In the genomic region with DNA sequence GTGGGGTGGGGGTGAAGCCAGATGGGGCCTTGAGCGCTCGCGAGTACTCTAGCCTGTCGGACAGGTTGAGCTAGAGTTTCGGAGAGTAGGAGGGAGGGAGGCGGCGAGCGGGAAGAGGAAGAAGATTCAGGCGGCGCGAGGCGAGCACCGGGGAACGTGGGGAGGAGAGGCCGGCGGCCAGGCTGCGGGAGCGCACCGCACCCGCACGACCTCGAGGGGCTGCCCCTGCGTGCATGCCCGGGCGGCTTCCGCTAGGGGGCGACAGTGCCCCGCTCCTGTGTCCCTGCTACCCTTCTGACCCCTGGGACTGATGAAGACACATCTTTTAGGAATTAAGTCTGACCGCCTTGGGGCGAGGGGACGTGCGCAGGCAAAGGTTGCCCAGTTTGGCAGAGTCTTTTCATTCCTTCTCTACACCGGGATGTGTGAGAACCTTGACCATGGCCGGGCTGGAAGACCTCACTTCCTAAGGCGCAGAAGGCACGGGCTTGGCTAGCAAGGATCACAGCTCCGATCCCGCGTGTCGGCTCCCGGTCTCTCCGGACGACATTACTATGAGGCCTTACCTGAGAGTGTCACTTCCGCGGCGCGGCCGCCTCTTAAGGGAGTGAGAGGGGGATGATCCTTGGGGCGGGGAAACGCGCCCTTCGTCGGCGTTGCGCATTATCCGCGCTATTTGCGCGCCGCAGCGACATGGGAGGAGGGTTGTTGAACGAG, we compare ENCODE assay signal across 8 mouse cellular contexts. TPM values are rescaled to one million over a fixed set of nuclear protein-coding genes. Genes with fewer than 3 reads are reported as not detected.
DNase-seq lines count a peak whose midpoint lies in the region; ATAC-seq and TF ChIP-seq lines count a peak whose summit lies in the region.

No protein-coding gene starts in this region.

- under 1% methylated on average over 62 of the region's 62 CpGs for WGBS in embryonic facial prominence, embryonic 10.5 days
- WGBS in heart, embryonic 14.5 days: under 1% methylated on average over 60 of the region's 62 CpGs
- 1% methylated on average over 53 of the region's 62 CpGs for WGBS in kidney, embryonic 16.5 days

- H3K4me2 ChIP-seq in heart, embryonic 14.5 days (ENCODE audit: low read length): peak overlapping the region; percentile 66
- peak overlapping the region; percentile 62 for H3K4me2 ChIP-seq in kidney, embryonic 16.5 days (replicated peaks; ENCODE audit: low read depth, low read length)

- ATAC-seq in heart, embryonic 14.5 days (ENCODE audit: insufficient number of reproducible peaks, insufficient read depth, low FRiP score, low read depth): no peak
- ATAC-seq in kidney, embryonic 16.5 days (ENCODE audit: low FRiP score, low TSS enrichment): no peak
- no peak for ATAC-seq in erythroid progenitor cell, adult 5-6 weeks (replicated peaks; ENCODE audit: low FRiP score, poor library complexity, severe bottlenecking)

- TF ChIP-seq CTCF in E14TG2a.4 (conservative IDR thresholded peaks at IDR 0.05; ENCODE audit: low read length): peak; percentile 41

- H3K4me3 ChIP-seq in E14TG2a.4 (replicated peaks; ENCODE audit: low read length): peak overlapping the region; percentile 88
- H3K4me3 ChIP-seq in embryonic facial prominence, embryonic 10.5 days: peak overlapping the region; percentile 66
- H3K4me3 ChIP-seq in heart, embryonic 14.5 days (ENCODE audit: control insufficient read depth in 1 of 2, insufficient read depth in 1 of 2, low read depth in 1 of 2, low read length in 2 of 2): peak overlapping the region; percentile 6 to 41; a peak in 3 of 4 replicates
- peak overlapping the region; percentile 41 for H3K4me3 ChIP-seq in kidney, embryonic 16.5 days (ENCODE audit: low read length)

- peaks cover 39% of the 10 kb centered on the region for H3K36me3 ChIP-seq in E14TG2a.4 (ENCODE audit: insufficient read depth, low read length)
- H3K36me3 ChIP-seq in embryonic facial prominence, embryonic 10.5 days (replicated peaks): peaks cover 14% of the 10 kb centered on the region; the same call in 1 of the 2 replicates
- no peaks in the 10 kb centered on the region for H3K36me3 ChIP-seq in heart, embryonic 14.5 days (ENCODE audit: control insufficient read depth, insufficient read depth, low read length)
- H3K36me3 ChIP-seq in kidney, embryonic 16.5 days (ENCODE audit: insufficient read depth, low read length): no peaks in the 10 kb centered on the region

- DNase-seq in ZHBTc4 (ENCODE audit: low read depth, low spot score): peak; percentile 95
- DNase-seq in embryonic facial prominence, embryonic 10.5 days (ENCODE audit: low spot score): peak; percentile 93
- DNase-seq in lung, postnatal 25 days (ENCODE audit: low spot score): peak; percentile 23
- DNase-seq in right cerebral cortex, postnatal 4 days: peak; percentile 66

- no peak overlapping the region for H3K9ac ChIP-seq in heart, embryonic 14.5 days (ENCODE audit: low read length)
- no peak overlapping the region for H3K9ac ChIP-seq in kidney, embryonic 16.5 days (replicated peaks; ENCODE audit: low read length)

- peak overlapping the region; percentile 78 for H3K27ac ChIP-seq in embryonic facial prominence, embryonic 10.5 days (replicated peaks)
- no peak overlapping the region for H3K27ac ChIP-seq in heart, embryonic 14.5 days (replicated peaks in 1 of 2; ENCODE audit: control insufficient read depth in 1 of 2, insufficient read depth in 1 of 2, low read depth in 2 of 2, low read length in 2 of 2)
- H3K27ac ChIP-seq in kidney, embryonic 16.5 days (ENCODE audit: low read length): no peak overlapping the region

- H3K9me3 ChIP-seq in E14TG2a.4 (ENCODE audit: low read length): no peaks in the 10 kb centered on the region
- H3K9me3 ChIP-seq in embryonic facial prominence, embryonic 10.5 days: no peaks in the 10 kb centered on the region
- no peaks in the 10 kb centered on the region for H3K9me3 ChIP-seq in heart, embryonic 14.5 days (ENCODE audit: control insufficient read depth, low read length)
- no peaks in the 10 kb centered on the region for H3K9me3 ChIP-seq in kidney, embryonic 16.5 days (ENCODE audit: low read length)

- peaks cover 72% of the 10 kb centered on the region for H3K4me1 ChIP-seq in E14TG2a.4 (replicated peaks; ENCODE audit: low read depth, low read length)
- H3K4me1 ChIP-seq in embryonic facial prominence, embryonic 10.5 days: peaks cover 80% of the 10 kb centered on the region
- peaks cover 9 to 46% of the 10 kb centered on the region in 2 experiments; a peak in 3 of 4 replicates for H3K4me1 ChIP-seq in heart, embryonic 14.5 days (ENCODE audit: control insufficient read depth in 2 of 2, insufficient read depth in 2 of 2, low read length in 2 of 2)
- H3K4me1 ChIP-seq in kidney, embryonic 16.5 days (ENCODE audit: insufficient read depth, low read length): peaks cover 37% of the 10 kb centered on the region

- peaks cover 55% of the 10 kb centered on the region for H3K27me3 ChIP-seq in E14TG2a.4 (ENCODE audit: insufficient read depth, low read length)
- peaks cover 100% of the 10 kb centered on the region for H3K27me3 ChIP-seq in embryonic facial prominence, embryonic 10.5 days (replicated peaks; ENCODE audit: low read depth, poor library complexity, severe bottlenecking)
- peaks cover 95% of the 10 kb centered on the region for H3K27me3 ChIP-seq in heart, embryonic 14.5 days (ENCODE audit: control insufficient read depth, insufficient read depth, low read length)
- H3K27me3 ChIP-seq in kidney, embryonic 16.5 days (ENCODE audit: insufficient read depth, low read length): peaks cover 98% of the 10 kb centered on the region

RNA-seq across cellular contexts. Expression of a gene that starts 1.1 kb away (rescaled TPM):
- polyA plus RNA-seq in embryonic facial prominence, embryonic 10.5 days (2016; fragmentation: Nextera tagmentation; extraction: Ambion mirVana): 13.7 and 15.4 TPM in 2 replicates
- not detected in 2 replicates for polyA plus RNA-seq in heart, embryonic 14.5 days (2014; fragmentation: Nextera tagmentation; extraction: Ambion mirVana)
- 0.52 and 0.60 TPM in 2 replicates for polyA plus RNA-seq in kidney, embryonic 16.5 days (2015; fragmentation: Nextera tagmentation; extraction: Ambion mirVana)
- not detected in 2 replicates for total RNA-seq in erythroid progenitor cell, adult 5-6 weeks (2015; ENCODE audit: low replicate concordance)
- total RNA-seq in erythroid progenitor cell, adult 5-6 weeks (2017; ENCODE audit: low replicate concordance): not detected in 2 replicates

Comparison
In these comparisons a context has a peak if more than half of its experiments do, and no peak if none do; other contexts are left out.
1. H3K4me3 ChIP-seq: peak in every context shown above with its lines; median percentile 88 in E14TG2a.4; 66 in embryonic facial prominence, embryonic 10.5 days; 41 in kidney, embryonic 16.5 days; 24 in heart, embryonic 14.5 days.
2. DNase-seq: peak in every context shown above with its lines; median percentile 95 in ZHBTc4; 93 in embryonic facial prominence, embryonic 10.5 days; 66 in right cerebral cortex, postnatal 4 days; 23 in lung, postnatal 25 days.